Mouse (Mus musculus) brain, embryonic 14.5 days (tissue): Measurements from ENCODE around the gene Traf4.
"Not testable (repeated sequence)": the region's sequence is repeated elsewhere in the genome, so short reads cannot be mapped to it uniquely, and the experiment has no call there.

ENCODE experiments used
- CTCF ChIP-seq: fragments of 200-500 bp; IDR thresholded peaks from 2 replicates; pipeline ENCODE4 v1.5.1; 2012; ENCODE audit warnings: inconsistent platforms, mild to moderate bottlenecking, moderate library complexity, borderline replicate concordance; ENCODE audit not compliant: insufficient read depth, insufficient read length; ENCODE audit errors: extremely low read depth
- POLR2A ChIP-seq: fragments of 200-500 bp; IDR thresholded peaks from 2 replicates; pipeline ENCODE4 v1.6.1; 2012; ENCODE audit warnings: mild to moderate bottlenecking, inconsistent platforms, borderline replicate concordance; ENCODE audit not compliant: poor library complexity, insufficient read depth, insufficient read length, severe bottlenecking; ENCODE audit errors: extremely low read depth

DNA sequence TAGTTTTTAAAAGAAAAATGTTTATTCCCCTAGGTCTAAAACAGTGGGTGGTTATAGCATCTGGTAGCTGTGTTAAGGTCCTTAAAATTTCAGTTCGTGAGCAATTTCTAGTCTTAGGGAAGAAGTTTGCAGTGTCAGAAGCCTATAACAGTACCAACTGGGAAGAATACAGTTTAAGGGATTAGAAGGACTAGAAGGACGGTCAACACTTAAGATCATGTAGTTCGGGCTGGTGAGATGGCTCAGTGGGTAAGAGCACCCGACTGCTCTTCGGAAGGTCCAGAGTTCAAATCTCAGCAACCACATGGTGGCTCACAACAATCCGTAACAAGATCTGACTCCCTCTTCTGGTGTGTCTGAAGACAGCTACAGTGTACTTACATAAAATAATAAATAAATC, 19.3 kb upstream of the Traf4 start:
- TF ChIP-seq POLR2A, CTCF: not testable (repeated sequence)
